Mouse (Mus musculus) frontal cortex, postnatal 36 days (tissue): Measurements from ENCODE around the gene Elmo1.

Source experiments
- DNase-seq, 2 experiments: peaks; one replicate each; pipeline ENCODE4 v3.0.0; 2022; ENCODE audit warnings: low spot score in 2 of 2

The Elmo1 gene

DNA sequence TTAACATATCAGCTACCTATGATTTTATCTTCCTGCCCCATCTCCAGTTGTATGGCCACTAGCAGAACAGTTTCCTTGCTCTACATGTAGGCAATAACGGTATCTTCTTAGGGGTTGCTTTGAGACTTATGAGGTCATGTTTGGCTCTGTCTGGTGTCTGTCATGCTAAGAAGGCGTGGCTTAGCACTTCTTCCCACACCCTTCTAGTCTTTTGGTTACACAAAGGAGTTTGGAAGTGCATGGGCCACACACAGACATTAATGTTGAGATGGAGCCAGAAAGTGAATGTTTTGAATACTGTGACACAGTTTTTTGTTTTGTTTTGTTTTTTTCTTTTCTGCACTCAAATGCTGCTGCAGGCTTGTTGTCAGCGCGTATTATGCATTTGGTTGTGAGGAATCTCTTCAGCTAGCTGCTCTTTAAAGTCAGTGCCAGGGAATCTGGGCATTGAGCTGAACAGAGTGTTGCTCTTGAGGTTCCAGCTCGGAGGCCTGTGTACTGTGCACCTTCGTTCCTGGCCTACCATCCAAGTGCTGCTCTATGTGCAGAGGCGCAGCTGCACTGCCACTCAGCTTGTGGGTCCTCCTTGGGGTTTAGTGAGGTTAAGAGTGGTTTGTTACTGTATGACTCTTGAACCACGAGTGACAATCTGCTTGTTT is 31.1 kb downstream of the Elmo1 start:
- no peak for DNase-seq

DNA sequence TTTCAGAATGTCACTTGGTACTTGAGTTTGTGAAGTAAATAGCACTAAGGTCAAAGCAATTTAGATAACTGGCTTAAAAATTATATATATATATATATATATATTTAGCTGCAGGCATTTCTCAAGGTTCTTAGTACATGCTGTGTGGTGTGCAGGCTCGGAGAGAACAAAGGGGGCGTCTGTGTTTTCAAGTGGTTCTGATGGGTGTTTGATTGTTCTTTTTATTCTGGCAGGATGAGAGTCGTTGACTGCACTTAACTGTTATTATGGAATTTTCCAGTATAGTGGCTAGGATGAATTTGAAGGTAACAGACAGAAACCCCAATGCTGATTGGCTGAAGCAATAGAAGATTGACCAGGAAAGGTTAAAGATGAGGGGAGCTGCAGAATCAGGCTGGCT is 33.6 kb downstream of the Elmo1 start:
- no peak for DNase-seq

DNA sequence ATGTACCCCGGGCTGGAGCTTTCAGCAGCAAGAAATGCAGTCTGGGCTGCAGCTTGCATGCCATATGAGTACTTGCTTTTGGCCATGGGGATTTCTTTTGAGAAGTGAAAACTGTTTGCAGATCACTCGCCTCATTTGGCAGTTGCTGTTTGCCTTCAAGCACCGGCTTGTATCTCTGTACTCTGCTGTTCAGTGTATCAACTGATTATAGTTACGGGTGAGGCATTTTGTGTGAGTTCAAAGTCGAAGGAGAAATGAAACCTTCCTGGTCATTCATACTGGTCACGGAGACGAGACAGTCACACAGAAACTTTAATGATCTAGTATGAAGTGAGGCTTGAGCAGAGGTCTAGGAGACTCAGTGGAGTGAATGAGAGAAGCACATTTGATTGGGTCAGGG is 34.6 kb downstream of the Elmo1 start:
- DNase-seq: no peak

DNA sequence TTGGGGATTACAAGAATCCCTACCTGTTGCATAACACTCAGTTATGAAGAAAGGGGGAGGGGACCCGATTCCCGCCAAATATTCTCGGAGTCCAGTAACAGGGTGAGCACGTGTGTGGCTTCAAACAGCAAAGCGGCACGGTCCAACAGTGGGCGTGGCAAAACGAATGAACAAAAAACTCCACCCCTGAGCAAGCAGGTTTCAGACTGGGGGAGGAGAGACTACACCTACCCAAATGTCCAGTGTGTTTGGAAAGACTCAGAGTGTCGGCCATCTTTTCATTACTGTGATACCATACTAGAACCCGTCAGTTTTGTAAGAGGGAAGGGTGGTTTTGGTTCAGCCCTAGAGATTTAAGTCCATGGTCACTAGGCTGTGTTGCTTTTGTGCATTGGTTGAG is 35.4 kb downstream of the Elmo1 start:
- no peak for DNase-seq

DNA sequence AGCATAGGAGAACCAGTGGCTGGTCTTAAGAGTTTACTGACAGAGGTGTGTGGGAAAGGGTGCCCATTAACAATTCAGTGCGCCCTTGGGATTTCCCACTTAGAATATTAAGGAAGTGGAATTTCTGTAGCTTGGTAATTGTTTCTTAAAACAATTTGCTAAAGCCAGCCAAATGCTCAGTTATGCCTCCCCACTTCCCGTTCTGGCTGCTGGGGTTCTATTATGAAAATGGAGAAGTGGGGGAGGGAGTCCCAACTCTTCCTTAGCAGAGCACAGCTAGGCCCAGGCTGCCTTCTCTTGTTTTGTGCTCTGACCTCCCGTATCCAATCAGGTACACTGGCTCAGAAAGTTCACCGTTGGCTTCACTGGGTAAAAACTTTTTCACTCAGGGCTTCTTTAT is 37.2 kb downstream of the Elmo1 start:
- DNase-seq: no peak

DNA sequence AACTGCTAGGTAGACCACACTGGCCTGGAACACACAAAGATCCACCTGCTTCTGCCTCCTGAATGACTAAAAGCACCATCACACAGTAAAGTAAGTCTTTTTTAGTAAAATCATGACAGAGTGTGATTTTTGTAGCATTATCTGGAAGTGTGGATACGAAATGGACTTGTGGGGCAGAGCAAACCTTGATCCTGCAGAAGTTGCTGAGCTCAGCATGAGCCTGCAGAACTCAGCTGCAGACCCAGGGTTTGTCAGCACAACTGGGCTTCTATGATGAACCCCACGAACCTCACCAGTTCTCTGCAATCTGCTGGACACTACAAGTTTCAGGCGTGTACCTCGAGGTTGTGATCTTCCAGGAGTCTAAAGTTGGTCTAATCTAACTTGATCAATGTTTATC is 37.7 kb downstream of the Elmo1 start:
- no peak for DNase-seq

DNA sequence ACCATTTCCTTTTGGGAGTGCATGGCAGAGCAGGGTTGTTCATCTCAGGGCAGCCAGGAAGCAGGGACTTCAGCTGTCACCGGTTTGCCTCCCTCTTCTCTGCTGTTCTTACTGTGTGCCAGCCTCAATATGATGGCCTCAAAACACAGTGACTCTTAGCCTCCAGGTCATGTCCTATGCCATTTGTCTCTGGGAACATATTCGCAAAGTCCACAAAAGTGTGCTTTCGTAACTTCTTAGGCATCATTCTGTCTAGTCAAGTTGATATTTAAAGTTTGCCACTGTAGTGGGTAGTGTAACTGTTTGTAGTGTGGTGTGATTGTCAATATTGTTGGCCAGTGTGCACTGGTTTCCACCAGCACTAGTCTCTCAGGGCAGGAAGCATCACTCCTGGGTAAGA is 40.3 kb downstream of the Elmo1 start:
- DNase-seq: no peak

DNA sequence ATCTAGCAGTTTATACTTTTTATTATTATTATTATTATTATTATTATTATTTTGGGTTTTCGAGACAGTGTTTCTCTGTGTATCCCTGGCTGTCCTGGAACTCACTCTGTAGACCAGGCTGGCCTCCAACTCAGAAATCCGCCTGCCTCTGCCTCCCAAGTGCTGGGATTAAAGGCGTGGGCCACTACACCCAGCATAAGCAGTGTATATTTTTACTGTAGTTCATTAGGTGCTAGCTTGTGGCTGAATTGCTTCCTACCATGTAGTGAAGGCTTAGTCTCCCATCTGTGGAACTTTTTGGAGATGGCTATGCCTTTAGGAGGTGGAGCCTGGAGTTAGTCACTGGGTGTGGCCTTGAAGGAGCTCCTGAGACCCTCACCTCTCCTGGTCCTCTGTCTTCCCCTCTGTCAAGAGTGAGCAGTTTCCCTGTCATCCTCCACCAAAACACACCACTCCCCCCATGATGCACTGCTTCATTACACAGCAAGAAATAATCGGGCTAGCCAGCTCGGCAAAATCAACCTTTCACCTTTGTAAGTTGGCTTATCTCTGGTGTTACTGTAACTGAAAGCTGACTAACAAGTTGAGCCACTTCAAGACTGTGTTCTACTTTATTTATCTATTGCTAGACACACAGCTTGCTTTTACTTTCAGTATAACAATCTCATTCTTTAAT is 41.1 kb downstream of the Elmo1 start:
- DNase-seq: no peak

DNA sequence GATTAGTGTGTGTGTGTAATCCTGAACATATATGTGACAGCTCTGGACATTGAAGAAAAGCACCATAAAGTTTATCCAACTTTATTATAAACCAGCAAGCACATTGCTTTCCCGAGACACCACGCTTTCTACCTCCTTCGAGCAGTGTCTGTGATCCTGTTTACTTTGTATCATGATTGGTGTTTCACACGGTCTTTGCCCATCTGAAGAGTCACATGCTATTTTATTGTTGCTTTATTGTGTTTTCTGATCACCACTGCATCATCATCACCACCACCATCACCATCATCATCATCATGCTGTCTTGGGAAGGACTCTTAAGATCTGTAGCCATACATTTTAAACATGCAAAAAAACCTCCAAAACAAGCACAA is 41.6 kb downstream of the Elmo1 start:
- no peak for DNase-seq

DNA sequence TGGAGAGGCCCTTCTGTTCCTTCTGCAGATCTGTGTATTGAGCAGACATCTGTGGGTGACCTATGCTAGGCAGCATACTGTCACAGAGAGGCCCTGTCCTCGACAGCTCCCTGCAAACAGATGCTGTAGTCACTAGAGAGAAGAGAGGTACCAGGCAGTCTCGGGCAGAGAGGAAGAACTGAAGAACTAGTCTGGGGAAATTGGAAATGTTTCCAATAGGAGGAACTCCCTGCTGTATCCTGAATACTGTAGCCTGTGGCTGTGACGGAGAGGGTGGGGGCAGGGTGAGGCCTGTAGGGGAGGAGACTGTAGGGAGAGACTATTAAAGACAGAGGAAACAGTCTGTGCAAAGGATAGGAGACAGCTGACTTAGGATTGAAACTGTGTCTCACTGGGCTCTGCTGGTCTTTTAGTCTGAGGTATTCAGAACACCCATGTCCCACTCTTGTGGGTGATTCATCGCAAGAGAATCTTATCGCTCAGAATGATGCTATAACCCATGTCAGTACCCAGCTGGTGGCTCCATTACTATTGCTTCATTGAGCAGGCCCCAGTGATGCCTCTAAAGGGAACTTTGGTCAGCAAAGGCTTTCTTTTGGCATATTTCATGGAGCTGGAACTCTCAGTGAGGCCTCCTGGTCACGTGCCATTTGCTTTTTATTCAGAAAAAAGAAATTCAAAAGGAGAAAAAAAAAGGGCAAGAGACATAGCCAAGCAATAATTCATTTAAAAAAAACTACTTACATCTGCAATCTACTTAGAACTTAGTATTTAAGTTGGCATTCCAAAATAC is 43.4 kb downstream of the Elmo1 start:
- no peak for DNase-seq

DNA sequence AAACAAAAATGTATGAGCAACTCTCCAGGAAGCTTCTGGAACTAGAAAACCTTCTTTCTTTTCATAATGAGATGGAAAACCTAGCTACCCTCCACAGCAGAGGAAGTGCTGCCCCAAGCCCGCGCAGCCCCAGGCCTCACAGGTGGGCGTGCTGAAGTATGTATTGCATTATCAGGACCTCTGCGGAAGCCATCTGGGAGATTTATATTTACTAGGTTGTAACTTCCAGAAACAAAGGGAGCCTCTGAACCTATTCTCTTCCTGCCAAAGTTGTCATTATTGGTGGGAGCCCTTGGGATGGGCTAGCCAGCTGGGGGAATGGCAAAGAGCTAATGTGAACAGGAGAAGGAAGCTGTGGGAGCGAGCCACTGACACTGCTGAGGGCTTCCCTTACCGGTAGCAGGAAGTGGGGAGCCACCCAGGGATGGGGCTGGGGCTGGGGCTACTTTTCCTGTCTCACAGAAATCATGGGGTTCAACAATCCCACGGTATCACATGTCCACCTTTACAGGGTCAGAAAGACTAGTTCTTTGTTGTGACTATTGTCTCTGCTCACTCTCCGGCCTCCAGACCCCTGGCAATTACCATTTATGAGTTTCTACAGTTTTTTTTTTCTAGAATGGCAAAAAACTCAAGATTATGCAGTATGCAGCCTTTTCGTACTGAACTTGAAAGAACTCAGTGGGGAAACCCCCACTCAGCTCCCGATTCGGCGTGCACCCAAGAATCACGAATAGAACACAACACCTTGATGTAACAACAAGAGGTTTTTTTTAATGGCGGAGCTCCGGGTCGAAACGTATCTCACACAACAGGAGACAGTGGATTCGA is 44.2 kb downstream of the Elmo1 start:
- DNase-seq: no peak

DNA sequence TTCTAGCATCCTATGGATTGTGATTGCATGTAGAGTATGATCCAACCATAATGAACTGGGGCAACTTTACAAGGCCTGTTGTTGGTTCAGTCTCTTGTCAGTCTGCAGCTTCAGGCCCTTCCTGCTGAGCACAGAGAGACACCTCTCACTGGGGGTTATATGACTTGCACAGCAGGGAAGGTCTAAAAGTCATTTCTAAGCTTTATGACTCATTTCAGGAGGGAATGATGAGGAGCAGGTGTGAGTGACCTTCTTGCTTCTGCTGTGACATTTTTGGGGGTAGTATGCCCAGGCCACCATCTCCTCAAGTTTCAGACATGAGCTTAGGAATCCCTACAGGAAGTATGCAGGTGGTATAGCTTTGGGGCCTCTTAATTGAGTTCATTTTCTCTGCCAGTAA is 46.4 kb downstream of the Elmo1 start:
- DNase-seq: no peak

DNA sequence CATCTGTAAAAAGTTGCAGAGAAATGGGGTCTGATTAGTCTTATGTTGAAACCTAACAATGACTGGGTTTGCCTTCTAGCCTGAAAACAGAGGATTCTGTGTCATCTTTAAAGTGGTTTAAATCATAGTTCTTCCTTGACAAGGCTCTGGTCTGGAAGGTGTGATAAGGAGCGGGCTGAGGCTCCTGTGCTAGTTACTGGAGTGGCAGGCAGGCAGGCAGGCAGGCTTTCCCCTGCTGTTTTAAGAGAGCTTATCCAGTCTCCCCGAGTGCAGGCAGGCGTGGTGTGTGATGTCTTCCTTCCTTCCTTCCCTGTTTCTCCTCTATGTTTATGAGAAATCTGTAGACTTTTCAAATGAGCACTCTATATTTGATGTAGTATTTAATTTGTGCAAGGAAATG is 48.1 kb downstream of the Elmo1 start:
- DNase-seq: no peak

DNA sequence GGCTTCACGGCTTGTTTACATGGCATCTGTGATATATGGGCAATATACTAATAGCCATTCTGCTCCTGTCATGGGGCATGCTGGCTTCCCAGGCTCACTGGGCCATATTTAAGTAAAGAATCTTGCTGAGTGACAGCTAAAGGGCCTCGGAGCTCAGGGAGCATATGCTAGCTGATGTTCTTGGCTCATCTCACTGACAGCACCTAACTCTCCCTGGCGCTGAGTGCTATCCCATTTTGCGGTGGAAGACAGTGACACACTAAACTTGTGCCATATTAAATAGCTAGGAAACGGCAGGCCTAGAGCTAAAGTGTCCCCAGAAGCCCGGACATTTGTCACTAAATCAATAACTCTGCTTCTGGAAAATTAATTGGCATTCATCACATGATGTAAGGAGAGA is 48.7 kb downstream of the Elmo1 start:
- DNase-seq: no peak

DNA sequence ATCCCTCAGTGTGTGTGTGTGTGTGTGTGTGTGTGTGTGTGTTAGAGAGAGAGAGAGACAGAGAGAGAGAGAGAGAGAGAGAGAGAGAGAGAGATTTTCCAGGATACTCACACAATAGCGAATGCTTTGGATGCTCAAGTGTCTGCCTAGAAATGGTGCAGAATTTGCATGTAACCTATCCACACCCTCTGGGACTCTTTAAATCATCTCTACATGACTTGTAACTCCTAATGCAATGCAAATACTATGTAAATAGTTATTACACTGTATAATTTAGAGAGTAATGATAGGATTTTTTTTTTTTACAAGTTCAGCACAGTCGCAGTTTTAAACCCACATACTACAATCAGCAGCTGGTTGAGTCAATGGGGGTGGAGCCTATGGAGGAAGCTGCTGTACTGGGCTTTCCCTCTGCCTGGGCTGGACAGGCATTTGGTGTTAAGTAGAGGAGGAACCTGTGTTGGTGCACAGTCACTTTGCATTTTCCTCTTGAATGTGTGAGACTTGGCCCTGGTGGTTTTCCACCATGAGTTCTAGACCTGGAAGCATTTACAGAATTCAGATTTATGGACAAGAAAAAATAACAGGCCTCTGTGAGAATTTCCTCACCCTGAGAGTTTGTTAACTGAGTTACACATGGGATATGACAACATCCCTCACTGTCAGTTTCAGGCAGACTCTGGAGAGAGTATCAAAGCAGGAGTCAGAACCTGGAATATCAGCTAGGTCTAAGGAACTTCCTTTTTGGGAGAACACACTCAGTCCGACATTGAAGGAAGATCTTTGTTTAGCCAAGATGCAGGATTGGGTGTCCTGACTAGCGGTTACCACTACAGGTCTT is 49.6 kb downstream of the Elmo1 start:
- DNase-seq: no peak

DNA sequence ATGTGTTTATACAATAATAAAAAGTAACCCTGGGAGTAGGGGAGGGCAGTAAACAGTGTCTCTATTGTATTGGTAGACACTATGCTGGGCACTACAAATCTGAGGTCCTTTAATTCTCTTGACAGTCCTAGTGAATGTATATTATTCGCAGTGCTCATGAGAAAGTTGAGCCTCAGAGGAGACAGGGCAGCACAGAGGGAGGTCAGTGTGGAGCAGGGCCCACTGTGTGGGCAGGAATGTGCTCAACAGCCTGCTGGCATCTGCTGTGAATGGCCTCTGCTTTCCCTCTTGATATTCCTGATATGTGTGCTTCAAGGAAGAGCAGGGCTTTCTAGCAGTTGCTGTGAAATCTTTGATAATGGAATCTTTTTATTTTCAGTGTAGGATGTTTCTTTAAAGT is 52.2 kb downstream of the Elmo1 start:
- no peak for DNase-seq

DNA sequence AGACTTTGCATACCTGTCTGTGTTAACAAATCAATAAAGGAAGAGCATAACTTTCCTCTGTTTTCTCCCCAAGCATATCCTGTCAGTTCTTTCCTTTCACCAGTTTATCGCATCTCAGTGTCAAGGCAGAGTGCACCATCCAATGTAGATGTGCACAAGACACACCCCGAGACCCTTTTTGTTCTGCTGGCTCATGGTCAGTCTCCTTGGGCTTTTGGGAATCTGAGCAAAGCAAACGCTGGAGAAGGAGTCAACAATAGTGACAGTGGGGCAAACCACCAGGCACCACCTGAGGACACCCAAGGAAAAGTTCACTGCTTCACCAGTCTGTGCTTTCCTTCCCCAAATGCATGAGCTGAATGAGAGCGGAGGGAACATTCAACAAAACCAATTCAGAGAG is 56.5 kb downstream of the Elmo1 start:
- no peak for DNase-seq

DNA sequence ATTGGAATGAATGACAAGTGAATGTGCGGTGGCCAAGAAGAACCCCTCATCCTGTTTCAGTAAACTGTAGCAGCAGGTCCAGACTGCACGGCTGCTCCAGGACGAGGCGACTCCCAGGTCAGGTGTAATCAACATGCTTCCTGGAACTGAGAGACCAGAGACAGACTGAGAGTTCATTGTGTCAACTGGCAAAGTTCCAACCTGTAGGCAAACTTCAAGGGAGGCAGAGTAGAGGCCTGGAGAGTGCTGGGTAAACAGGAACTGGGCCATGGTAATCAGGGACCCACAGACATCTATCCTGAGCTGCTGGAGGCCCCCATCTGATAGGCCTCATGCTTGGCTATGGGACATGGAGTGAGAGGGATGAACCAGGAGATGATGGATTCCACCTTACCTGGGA is 57.3 kb downstream of the Elmo1 start:
- no peak for DNase-seq

DNA sequence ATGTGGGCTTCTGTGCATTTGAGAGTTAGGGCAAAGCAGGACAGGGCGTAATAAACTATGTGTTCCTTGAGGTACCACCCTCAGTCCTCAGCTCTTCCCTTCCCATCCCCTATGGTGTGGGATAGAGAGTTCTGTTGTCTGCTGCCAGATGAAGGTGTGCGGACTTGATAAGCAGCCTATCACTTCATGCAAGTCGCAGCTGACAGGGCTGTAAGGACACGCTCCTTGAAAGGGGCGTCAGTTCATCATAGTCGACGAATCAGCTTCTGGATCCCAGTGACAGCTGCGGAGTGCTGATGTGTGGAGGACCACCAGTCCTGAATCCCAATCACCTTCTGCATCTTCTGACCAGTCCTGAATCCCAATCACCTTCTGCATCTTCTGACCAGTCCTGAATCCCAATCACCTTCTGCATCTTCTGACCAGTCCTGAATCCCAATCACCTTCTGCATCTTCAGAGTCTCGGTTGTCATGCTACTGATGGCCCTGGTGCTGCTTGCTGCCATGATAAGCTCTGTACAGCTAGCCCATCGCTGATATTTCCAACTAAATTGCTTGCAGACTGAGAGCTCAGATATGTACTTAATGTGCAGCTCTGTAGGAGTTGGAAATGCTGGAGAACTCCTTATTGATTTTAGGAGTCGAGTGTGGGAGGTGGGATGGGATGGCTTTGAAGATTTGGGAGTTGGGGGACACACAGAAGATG is 59.9 kb downstream of the Elmo1 start:
- no peak for DNase-seq

DNA sequence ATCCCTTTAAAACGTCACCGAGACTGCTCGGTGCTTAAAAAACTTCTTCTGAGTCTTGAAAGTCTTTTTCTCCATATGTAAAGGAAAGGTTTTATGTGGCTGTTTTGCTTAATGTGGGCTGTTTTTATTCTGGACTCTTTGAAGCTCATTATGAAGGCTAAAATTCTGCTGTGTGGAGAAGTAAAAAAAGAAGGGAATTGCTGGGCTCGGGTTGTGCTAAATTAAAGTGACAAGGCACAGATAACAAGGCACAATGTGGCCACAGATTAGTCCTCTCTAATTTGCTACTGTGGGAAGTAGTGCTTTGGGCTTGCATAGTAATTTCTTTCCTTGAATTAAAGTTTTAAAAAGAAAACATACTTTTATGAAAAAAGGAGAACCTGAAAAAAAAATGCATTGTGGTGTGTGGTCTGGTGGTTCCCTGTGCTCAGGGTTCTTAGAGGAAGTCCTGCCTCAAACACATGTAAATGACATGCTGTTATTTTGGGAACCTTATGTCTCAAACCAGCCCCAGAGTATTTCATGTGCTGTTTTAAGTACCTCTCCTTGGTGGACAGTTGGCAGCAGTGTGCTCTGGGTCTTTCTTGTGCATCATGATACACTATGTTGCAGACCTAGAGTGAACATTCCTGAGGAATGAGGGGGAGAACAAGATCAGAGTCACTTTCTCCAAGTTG is 61.0 kb downstream of the Elmo1 start:
- peak in 1 of 2 experiments; percentile 13 for DNase-seq
